Mouse (Mus musculus): Measurements from ENCODE around the gene Arsb.

DNA sequence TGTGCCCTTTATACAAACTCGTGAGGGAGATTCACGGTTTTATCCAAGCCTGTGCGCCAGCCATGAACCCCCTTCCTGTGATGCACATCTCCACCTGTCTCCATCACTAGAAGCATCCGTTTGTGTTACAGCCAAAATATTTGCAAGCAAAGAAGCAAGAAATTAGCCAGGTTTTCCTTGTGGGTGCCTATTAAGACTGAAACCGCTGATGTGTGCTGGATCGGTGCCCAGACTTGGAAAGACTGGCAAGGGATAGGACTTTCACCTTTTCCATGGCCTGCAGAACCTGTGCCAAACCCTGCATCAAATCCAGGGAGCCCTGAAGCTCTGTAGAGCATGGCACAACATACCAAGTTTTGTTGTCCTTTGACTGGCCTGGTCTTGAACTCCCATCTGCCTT is 165.0 kb downstream of the Arsb start:
- TF ChIP-seq CTCF (IDR thresholded peaks at IDR 0.05; ENCODE audit: low read depth, low read length) = no peak
- no peak for TF ChIP-seq POLR2A (IDR thresholded peaks at IDR 0.05; ENCODE audit: borderline replicate concordance, low read depth, low read length)
